Mouse (Mus musculus) CH12F3 (cell line): Measurements from ENCODE around the gene Ccn2.

Experiments used
- in situ Hi-C: fragments of 300-500 bp; cut with MboI; formaldehyde crosslinking; loops from 2 replicates; pipeline ENCODE4 v1.14.3; 2020; ENCODE audit warnings: low sequenced_read_pairs

The Ccn2 gene

DNA sequence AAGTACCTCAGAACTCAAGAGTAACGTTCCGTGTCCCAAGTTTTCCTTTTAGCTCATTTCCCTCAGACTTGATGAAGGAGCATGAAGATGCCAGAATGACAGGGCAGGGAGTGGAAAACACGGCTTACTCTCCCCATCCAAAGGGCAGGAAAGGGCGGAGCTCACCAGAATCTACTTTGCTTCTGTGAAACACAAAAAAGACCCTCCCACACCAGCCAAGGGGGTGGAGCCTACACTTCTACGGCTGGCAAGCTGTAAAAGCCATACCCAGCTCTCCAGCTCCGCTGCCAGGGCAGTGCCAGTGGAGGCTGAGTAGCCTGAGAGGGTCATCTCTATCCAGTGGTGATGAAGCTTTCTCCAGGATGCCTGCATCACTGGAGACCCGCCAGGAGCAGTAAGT is 44.4 kb downstream of the Ccn2 start:
- in situ Hi-C loops: no loop called here

DNA sequence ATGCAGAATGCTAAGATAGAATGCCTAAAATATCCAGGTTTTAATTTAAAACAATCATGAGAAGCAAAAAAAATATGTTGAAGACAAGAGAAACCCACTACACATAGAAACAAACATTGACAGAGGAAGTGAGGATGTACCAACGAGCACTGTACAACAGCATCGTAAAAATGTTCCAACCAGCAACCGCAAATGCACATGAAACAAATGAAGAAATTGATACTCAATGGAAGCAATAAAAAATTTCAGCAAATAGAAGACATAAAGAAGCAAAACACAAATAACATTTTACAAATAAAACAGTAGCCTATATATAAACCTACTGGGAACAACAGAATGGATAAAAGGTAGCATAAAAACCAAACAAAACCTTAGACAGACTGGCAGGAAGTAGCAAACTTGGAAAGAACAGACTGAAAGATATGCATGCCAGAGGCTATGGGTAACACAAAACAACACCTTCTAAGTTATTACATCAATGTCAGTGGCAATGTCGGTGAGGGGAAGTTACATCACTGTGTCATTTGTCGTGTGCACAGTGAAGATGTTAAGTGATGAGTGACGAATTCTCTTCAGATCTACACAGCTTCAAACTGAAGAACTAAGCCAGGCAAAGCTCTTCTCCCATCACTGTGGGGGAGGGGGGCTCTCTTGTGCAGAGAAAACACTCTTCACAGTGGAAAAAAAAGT is 45.1 kb downstream of the Ccn2 start:
- in situ Hi-C loops: no loop called here

DNA sequence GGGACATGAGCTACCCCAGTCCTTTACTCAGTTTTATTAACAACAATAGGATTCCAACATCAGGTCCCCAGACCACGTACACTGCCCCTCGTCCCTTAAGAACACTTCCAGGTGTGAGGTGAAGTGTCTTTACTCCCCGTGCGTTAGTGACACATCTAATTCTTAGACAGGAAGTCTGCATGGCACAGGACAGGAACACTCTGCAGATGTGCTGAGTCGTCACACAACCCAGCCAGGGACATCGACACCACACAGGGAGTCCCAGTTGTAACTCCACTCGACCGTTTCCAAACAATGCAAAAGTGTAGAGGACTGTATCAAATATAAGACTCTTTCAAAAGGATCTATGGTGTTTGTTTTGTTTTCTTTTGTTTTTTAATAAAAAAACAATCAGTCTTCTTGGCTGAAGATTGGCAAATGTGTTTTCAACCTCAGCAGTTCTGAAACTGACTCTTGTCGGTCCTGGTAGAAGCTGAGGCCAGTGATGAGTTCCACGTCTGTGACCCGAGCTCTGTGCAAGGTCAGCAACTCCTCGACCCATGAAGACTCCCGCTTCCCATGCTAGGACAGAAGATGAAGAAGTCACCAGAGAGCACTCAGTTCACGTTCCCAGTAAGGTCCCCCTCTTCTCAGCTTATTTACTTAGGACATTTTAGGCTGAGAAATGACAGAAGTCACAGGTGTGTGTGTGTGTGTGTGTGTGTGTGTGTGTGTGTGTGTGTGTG is 46.3 kb downstream of the Ccn2 start:
- in situ Hi-C loops: no loop called here

DNA sequence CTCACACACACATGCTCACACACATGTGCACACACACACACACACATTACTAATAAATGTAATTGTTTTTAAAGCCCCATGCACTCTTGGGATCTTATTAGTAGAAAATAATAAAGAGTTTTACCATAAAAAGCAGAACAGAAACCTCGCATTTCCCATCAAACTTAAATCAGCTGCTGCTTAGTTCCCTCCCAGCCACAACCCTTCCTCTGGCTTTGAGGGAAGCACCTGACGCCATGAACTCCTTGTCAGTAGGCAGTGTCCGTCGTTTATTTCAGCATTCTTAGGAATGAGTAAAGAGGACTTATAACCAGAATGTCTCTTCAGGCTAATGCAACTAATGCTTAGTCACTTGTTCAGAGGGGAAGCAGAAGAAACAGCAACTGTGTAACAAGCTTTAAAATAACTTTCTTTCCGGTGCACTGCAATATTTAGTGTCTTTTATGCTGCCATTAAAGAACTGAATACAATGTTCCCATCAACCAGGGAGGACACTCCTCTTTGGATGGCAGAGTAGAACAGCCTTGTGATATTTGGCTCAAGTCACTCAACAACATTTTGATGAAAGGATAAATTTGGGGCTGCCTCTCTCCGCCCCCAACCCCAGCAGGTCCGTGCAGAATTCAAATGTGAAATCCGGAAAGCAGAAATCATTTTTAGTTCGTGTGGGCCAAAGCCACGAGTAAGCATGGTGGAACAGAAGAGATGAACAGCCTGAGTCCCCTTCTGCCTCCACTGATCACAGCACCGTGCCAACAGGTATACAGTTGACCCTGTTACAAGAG is 47.7 kb downstream of the Ccn2 start:
- in situ Hi-C loops: no loop called here

DNA sequence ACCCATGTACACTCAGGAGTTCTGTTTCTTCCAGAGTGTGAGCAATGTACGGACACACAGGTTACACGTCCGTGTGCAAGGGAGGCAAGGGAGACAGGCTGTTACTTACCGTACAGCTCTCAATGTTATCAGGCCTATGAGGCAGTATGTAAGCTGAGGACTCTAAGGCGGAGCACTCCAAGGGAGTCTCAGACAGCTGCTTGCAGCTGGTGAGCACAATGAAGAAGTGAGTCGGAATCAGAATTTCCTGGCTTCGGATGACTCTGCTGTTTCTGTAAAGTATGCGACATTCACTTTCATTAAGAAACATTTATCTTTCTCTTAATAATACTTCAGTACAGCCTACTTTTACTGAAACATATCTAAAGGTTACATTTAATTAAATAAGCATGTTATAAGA is 49.9 kb downstream of the Ccn2 start:
- in situ Hi-C loops: no loop called here
